Mouse (Mus musculus): ENCODE data around the gene Gm37240. TPM values are rescaled to one million over a fixed set of nuclear protein-coding genes. Genes with fewer than 3 reads are reported as not detected.
A peak's percentile ranks its signal among the peaks of the same experiment; 100 is the strongest.
"Not testable (repeated sequence)": the region's sequence is repeated elsewhere in the genome, so short reads cannot be mapped to it uniquely, and the experiment has no call there.

The Gm37240 gene
- polyA plus RNA-seq, 1 experiment from 2014 or later, result 2.8 TPM

- H3K4me1 ChIP-seq, result 0 out of 2 replicates have a peak, but pooled peaks cover 3% of the 10 kb centered on the region
- DNase-seq (ENCODE audit: low spot score), result no peak
- 93% methylated on average over 6 of the region's 6 CpGs for WGBS
- no peaks in the 10 kb centered on the region for H3K36me3 ChIP-seq (replicated peaks)
- H3K4me3 ChIP-seq, result no peak overlapping the region
- H3K27ac ChIP-seq (replicated peaks), result no peak overlapping the region
- no peaks in the 10 kb centered on the region for H3K27me3 ChIP-seq (replicated peaks; ENCODE audit: low read depth, poor library complexity, severe bottlenecking)
- H3K9me3 ChIP-seq, result no peaks in the 10 kb centered on the region
Observed at GRCm38 (mm10) chr3:84568540-84568939, 1318.8 kb downstream of the Gm37240 start.

DNA sequence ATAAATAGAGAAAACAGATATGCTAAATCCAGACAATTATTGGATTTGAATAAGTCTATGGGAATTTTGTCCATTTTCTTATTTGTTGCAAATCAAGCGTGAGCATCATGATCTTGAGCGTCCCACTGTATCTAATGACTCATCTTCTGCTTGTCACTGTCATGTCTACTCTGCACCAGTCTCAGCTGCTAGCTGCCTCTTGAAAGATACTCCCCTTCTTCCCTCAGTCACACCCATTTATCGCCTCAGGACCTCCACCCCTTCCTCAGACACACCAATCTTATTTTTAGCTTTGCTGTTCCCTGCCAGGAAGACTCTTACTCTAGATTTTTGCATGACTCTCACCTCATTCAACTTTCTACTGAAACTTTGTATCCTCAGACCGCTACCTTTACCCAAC is 1323.9 kb downstream of the Gm37240 start:
- Histone ChIP-seq H3K27me3 (replicated peaks; ENCODE audit: low read depth, poor library complexity, severe bottlenecking) (no peaks in the 10 kb centered on the region), H3K27ac (replicated peaks) (no peak overlapping the region), H3K36me3 (replicated peaks) (no peaks in the 10 kb centered on the region), H3K9me3 (no peaks in the 10 kb centered on the region), H3K4me3 (no peak overlapping the region), H3K4me1 (no peaks in the 10 kb centered on the region)
- DNase-seq (ENCODE audit: low spot score), result no peak
- 88% methylated on average over 4 of the region's 4 CpGs for WGBS

- WGBS, result 90% methylated on average over 2 of the region's 2 CpGs
- not testable (repeated sequence) for H3K9me3 ChIP-seq; DNase-seq (ENCODE audit: low spot score); H3K4me1 ChIP-seq; H3K27me3 ChIP-seq (replicated peaks; ENCODE audit: low read depth, poor library complexity, severe bottlenecking); H3K4me3 ChIP-seq; H3K36me3 ChIP-seq (replicated peaks); H3K27ac ChIP-seq (replicated peaks)
Observed at GRCm38 (mm10) chr3:84562911-84563310, 1324.4 kb downstream of the Gm37240 start.

DNA sequence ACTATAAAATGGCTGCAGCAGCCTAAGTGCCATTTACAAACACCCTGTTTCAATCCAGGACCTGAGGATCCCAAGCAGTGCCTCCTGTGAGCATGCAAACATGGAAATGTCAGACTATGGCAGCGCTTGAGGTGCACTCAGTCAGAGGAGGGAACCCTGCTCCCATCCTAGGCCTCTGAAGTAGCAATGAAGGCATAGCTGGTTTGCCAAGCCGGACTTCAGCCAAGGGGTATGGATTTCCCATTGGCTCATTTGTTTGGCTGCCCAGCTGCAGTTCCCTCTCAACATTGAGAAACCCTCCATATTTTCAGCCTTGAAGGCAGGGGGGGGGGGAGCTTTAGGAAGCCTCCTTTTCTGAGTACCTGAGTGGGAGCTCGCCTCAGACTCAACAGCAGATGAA is 1329.0 kb downstream of the Gm37240 start:
- Histone ChIP-seq H3K27me3 (replicated peaks; ENCODE audit: low read depth, poor library complexity, severe bottlenecking) (no peaks in the 10 kb centered on the region), H3K4me1 (peaks cover 7% of the 10 kb centered on the region), H3K27ac (replicated peaks) (no peak overlapping the region), H3K9me3 (no peaks in the 10 kb centered on the region), H3K36me3 (replicated peaks) (no peaks in the 10 kb centered on the region), H3K4me3 (no peak overlapping the region)
- 91% methylated on average over 3 of the region's 3 CpGs for WGBS
- no peak for DNase-seq (ENCODE audit: low spot score)

- Histone ChIP-seq H3K27me3 (replicated peaks; ENCODE audit: low read depth, poor library complexity, severe bottlenecking) (no peaks in the 10 kb centered on the region), H3K27ac (replicated peaks) (no peak overlapping the region), H3K4me1 (peaks cover 7% of the 10 kb centered on the region), H3K4me3 (no peak overlapping the region), H3K36me3 (replicated peaks) (no peaks in the 10 kb centered on the region), H3K9me3 (no peaks in the 10 kb centered on the region)
- no peak for DNase-seq (ENCODE audit: low spot score)
- 91% methylated on average over 3 of the region's 3 CpGs for WGBS
Observed at GRCm38 (mm10) chr3:84555780-84556179, 1331.5 kb downstream of the Gm37240 start.

DNA sequence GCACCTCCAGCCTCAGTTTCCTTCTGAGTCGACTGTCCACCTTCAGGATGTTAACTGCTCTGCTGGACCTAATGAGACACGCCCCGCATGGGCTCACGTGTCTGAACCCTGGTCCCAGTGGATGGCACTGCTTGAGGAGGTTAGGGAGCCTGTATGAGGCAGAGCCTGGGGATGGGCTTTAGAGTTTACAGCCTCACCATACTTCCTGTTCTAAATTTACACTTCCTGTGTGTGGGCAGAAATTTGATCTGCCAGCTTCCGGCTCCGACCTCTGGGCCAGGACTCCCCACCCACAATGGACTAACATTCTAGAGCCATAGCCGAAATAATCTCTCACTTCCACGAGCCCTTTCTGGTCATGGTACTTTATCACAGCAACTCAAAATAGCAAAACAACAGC is 1340.1 kb downstream of the Gm37240 start:
- H3K4me1 ChIP-seq, result peaks cover 4% of the 10 kb centered on the region
- no peak overlapping the region for H3K4me3 ChIP-seq
- H3K27ac ChIP-seq (replicated peaks), result no peak overlapping the region
- no peaks in the 10 kb centered on the region for H3K27me3 ChIP-seq (replicated peaks; ENCODE audit: low read depth, poor library complexity, severe bottlenecking)
- WGBS, result 57% methylated on average over 8 of the region's 8 CpGs
- peak; percentile 11 for DNase-seq (ENCODE audit: low spot score)
- H3K9me3 ChIP-seq, result no peaks in the 10 kb centered on the region
- 0 out of 2 replicates have a peak, but pooled peaks cover 3% of the 10 kb centered on the region for H3K36me3 ChIP-seq (replicated peaks)

DNA sequence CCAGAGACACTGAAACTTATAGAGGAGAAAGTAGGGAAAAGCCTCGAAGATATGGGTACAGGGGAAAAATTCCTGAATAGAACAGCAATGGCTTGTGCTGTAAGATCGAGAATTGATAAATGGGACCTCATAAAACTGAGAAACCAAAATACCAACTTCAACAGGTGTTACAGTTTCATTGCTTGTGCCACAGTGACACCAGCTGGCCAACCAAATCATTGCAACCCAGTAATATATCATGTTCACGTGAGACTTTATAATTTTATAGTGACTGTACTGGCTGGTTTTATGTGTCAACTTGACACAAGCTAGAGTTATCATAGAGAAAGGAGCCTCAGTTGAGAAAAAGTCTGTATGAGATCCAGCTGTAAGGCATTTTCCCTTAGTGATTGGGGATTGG is 1344.9 kb downstream of the Gm37240 start:
- 37% methylated on average over 3 of the region's 3 CpGs for WGBS
- H3K27ac ChIP-seq (replicated peaks); H3K4me1 ChIP-seq; H3K36me3 ChIP-seq (replicated peaks); H3K9me3 ChIP-seq; H3K27me3 ChIP-seq (replicated peaks; ENCODE audit: low read depth, poor library complexity, severe bottlenecking); H3K4me3 ChIP-seq: not testable (repeated sequence)
- peak; percentile 39 for DNase-seq (ENCODE audit: low spot score)

DNA sequence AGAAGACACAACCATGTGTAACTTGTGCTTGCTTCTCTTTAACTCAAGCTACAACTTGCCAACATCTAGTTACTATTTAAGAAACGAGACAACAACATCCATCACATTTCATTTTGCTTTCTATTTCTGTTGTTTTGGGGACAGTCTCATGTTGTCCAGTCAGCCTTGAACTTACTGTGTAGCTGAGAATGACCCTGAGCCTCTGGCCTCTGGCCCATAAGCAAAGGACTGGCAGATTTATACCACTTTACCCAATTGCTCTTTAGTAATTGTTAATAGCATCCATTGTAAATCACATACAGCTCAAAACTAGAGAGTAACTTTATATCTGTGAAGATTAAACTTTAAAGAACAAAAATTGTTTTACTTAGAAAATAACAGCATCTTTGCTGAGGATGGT is 1345.4 kb downstream of the Gm37240 start:
- no peak overlapping the region for H3K27ac ChIP-seq (replicated peaks)
- H3K9me3 ChIP-seq, result no peaks in the 10 kb centered on the region
- WGBS, result 90% methylated on average over 1 of the region's 1 CpGs
- no peak for DNase-seq (ENCODE audit: low spot score)
- H3K4me1 ChIP-seq, result no peaks in the 10 kb centered on the region
- no peaks in the 10 kb centered on the region for H3K27me3 ChIP-seq (replicated peaks; ENCODE audit: low read depth, poor library complexity, severe bottlenecking)
- H3K36me3 ChIP-seq (replicated peaks), result no peaks in the 10 kb centered on the region
- H3K4me3 ChIP-seq, result no peak overlapping the region

- Histone ChIP-seq H3K36me3 (replicated peaks) (no peaks in the 10 kb centered on the region), H3K27ac (replicated peaks) (no peak overlapping the region), H3K4me3 (no peak overlapping the region), H3K9me3 (no peaks in the 10 kb centered on the region), H3K4me1 (no peaks in the 10 kb centered on the region), H3K27me3 (replicated peaks; ENCODE audit: low read depth, poor library complexity, severe bottlenecking) (no peaks in the 10 kb centered on the region)
- no peak for DNase-seq (ENCODE audit: low spot score)
Observed at GRCm38 (mm10) chr3:84540640-84541039, 1346.7 kb downstream of the Gm37240 start.

DNA sequence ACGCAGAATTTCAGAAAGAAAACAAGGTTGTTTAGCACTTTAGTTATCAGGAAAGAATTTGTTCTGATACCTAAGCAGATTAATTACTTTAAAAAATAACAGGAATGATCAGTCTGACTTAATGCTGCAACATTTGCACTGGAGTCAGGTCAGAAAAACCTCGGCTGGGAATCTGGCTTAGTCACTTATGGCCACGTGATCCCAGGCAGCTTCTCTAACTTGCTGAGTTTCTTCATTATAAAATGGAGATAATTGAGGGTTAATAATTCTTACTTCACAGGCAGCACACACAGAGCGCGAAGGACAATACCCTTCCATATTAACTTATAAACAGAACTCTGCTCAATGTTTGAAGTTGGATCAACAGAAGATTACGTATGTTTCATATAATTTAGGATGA is 1350.3 kb downstream of the Gm37240 start:
- Histone ChIP-seq H3K4me3 (no peak overlapping the region), H3K27me3 (replicated peaks; ENCODE audit: low read depth, poor library complexity, severe bottlenecking) (no peaks in the 10 kb centered on the region), H3K36me3 (replicated peaks) (no peaks in the 10 kb centered on the region; the same call in 1 of the 2 replicates), H3K9me3 (no peaks in the 10 kb centered on the region), H3K27ac (replicated peaks) (no peak overlapping the region), H3K4me1 (no peaks in the 10 kb centered on the region)
- no peak for DNase-seq (ENCODE audit: low spot score)
- WGBS, result 90% methylated on average over 6 of the region's 6 CpGs

- H3K4me1 ChIP-seq, result no peaks in the 10 kb centered on the region
- no peaks in the 10 kb centered on the region for H3K27me3 ChIP-seq (replicated peaks; ENCODE audit: low read depth, poor library complexity, severe bottlenecking)
- H3K27ac ChIP-seq (replicated peaks), result no peak overlapping the region
- H3K4me3 ChIP-seq, result no peak overlapping the region
- H3K36me3 ChIP-seq (replicated peaks), result no peaks in the 10 kb centered on the region; the same call in 1 of the 2 replicates
- no peak for DNase-seq (ENCODE audit: low spot score)
- no peaks in the 10 kb centered on the region for H3K9me3 ChIP-seq
- 75% methylated on average over 5 of the region's 5 CpGs for WGBS
Observed at GRCm38 (mm10) chr3:84533227-84533626, 1354.1 kb downstream of the Gm37240 start.

DNA sequence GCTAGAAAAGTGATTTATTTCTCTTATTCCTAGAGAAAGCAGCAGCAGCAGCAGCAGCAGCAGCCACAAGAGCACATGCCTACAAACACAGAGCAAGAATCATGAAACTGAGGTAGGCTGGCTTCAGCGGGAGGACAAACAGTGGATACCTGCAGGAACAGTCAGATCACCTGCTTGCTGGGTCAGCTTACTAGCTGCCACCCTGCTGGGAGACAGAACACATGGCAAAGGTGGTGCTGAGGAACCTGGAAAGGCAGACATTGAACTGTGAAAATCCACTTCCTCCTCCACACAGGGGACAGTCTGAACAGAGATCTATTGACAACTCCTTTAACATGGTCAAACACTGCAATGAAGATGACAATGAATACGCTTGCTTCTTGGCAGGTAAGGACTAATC is 1358.3 kb downstream of the Gm37240 start:
- no peaks in the 10 kb centered on the region for H3K27me3 ChIP-seq (replicated peaks; ENCODE audit: low read depth, poor library complexity, severe bottlenecking)
- 74% methylated on average over 2 of the region's 2 CpGs for WGBS
- H3K4me3 ChIP-seq, result no peak overlapping the region
- DNase-seq (ENCODE audit: low spot score), result no peak
- peaks cover 12% of the 10 kb centered on the region for H3K36me3 ChIP-seq (replicated peaks)
- no peaks in the 10 kb centered on the region for H3K9me3 ChIP-seq
- no peaks in the 10 kb centered on the region for H3K4me1 ChIP-seq
- H3K27ac ChIP-seq (replicated peaks), result no peak overlapping the region

GRCm38 (mm10) chr3:84524952-84525351 is 1362.4 kb downstream of the Gm37240 start:
- peaks cover 12% of the 10 kb centered on the region for H3K36me3 ChIP-seq (replicated peaks)
- no peak for DNase-seq (ENCODE audit: low spot score)
- H3K27me3 ChIP-seq (replicated peaks; ENCODE audit: low read depth, poor library complexity, severe bottlenecking), result no peaks in the 10 kb centered on the region
- no peak overlapping the region for H3K4me3 ChIP-seq
- H3K4me1 ChIP-seq, result no peaks in the 10 kb centered on the region
- WGBS, result 84% methylated on average over 1 of the region's 1 CpGs
- H3K27ac ChIP-seq (replicated peaks), result no peak overlapping the region
- H3K9me3 ChIP-seq, result no peaks in the 10 kb centered on the region

GRCm38 (mm10) chr3:84516163-84516562 is 1371.2 kb downstream of the Gm37240 start:
- Histone ChIP-seq H3K36me3 (replicated peaks) (peaks cover 4% of the 10 kb centered on the region), H3K9me3 (no peaks in the 10 kb centered on the region), H3K4me3 (no peak overlapping the region), H3K27me3 (replicated peaks; ENCODE audit: low read depth, poor library complexity, severe bottlenecking) (no peaks in the 10 kb centered on the region), H3K4me1 (peaks cover 5% of the 10 kb centered on the region; the same call in 1 of the 2 replicates), H3K27ac (replicated peaks) (no peak overlapping the region)
- DNase-seq (ENCODE audit: low spot score), result no peak
- WGBS, result 93% methylated on average over 3 of the region's 3 CpGs
